Mouse (Mus musculus) CH12.LX (cell line): Measurements from ENCODE around the gene Tmem237. TPM values are rescaled to one million over a fixed set of nuclear protein-coding genes. Genes with fewer than 3 reads are reported as not detected.

Source experiments
- DNase-seq: peaks from one replicate; pipeline ENCODE4 v3.0.0-alpha.2; 2013; ENCODE audit errors: extremely low read depth
- H3K27ac ChIP-seq: 2 replicates; pipeline ENCODE4 v1.5.1; 2012; ENCODE audit warnings: low read depth, mild to moderate bottlenecking, control low read depth, moderate library complexity; ENCODE audit not compliant: insufficient read depth
- H3K27me3 ChIP-seq: replicated peaks from 2 replicates; pipeline ENCODE3; 2012; ENCODE audit warnings: inconsistent platforms
- H3K36me3 ChIP-seq, 2 experiments: replicated peaks in 1 of 2; 2 replicates each; pipeline versions ENCODE3 to v1.6.1; 2012; ENCODE audit warnings: inconsistent platforms in 1 of 2, low read length in 1 of 2, mild to moderate bottlenecking in 1 of 2, mixed read lengths in 1 of 2, moderate library complexity in 1 of 2; ENCODE audit not compliant: control insufficient read depth in 1 of 2, insufficient read depth in 1 of 2
- H3K4me1 ChIP-seq, 2 experiments: 2 replicates each; pipeline ENCODE4 v1.6.1; 2012; ENCODE audit warnings: inconsistent platforms in 1 of 2, moderate library complexity in 1 of 2; ENCODE audit not compliant: insufficient read depth in 2 of 2, control insufficient read depth in 1 of 2
- H3K4me2 ChIP-seq: 2 replicates; pipeline ENCODE4 v1.6.1; 2012; ENCODE audit warnings: low read depth, mild to moderate bottlenecking, control low read depth; ENCODE audit not compliant: poor library complexity, insufficient read depth, severe bottlenecking
- H3K4me3 ChIP-seq, 3 experiments: fragments of 150-350 bp in 1 of 3; sonication (generic) in 1 of 3; replicated peaks in 1 of 3; 2 replicates each; pipeline versions ENCODE3 to v1.5.1; 2011 to 2012; ENCODE audit warnings: low read depth in 2 of 3, low read length in 2 of 3, mild to moderate bottlenecking in 2 of 3, moderate library complexity in 2 of 3, control low read depth in 1 of 3, improper control_type of control experiment in 1 of 3, inconsistent platforms in 1 of 3, mixed read lengths in 1 of 3; ENCODE audit not compliant: poor library complexity in 1 of 3
- H3K79me2 ChIP-seq: replicated peaks from 2 replicates; pipeline ENCODE4 v1.6.1; 2012; ENCODE audit warnings: mild to moderate bottlenecking, moderate library complexity; ENCODE audit not compliant: control insufficient read depth, poor library complexity, insufficient read depth, severe bottlenecking; ENCODE audit errors: extremely low read depth
- H3K9ac ChIP-seq: 2 replicates; pipeline ENCODE4 v1.6.1; 2012; ENCODE audit warnings: low read depth, mild to moderate bottlenecking, control low read depth, moderate library complexity; ENCODE audit not compliant: insufficient read depth
- H3K9me3 ChIP-seq: replicated peaks from 2 replicates; pipeline ENCODE3; 2012; ENCODE audit warnings: low read length, inconsistent platforms, mixed read lengths
- CHD1 ChIP-seq: IDR thresholded peaks from 2 replicates; pipeline ENCODE4 v1.6.1; 2012; ENCODE audit warnings: low read depth, low read length, improper control_type of control experiment, inconsistent platforms
- EP300 ChIP-seq: IDR thresholded peaks from 2 replicates; pipeline ENCODE4 v1.6.1; 2011; ENCODE audit warnings: low read length, improper control_type of control experiment
- ETS1 ChIP-seq: conservative IDR thresholded peaks from 2 replicates; pipeline ENCODE4 v1.6.1; 2012; ENCODE audit warnings: low read depth, mild to moderate bottlenecking, inconsistent platforms, low read length, improper control_type of control experiment, moderate library complexity
- GABPA ChIP-seq: IDR thresholded peaks from 2 replicates; pipeline ENCODE4 v1.6.1; 2012; ENCODE audit warnings: low read depth, low read length, improper control_type of control experiment, inconsistent platforms; ENCODE audit not compliant: insufficient replicate concordance
- HCFC1 ChIP-seq: IDR thresholded peaks from 2 replicates; pipeline ENCODE4 v1.6.1; 2012; ENCODE audit warnings: low read depth, mild to moderate bottlenecking, inconsistent platforms, low read length, improper control_type of control experiment
- JUN ChIP-seq: IDR thresholded peaks from 2 replicates; pipeline ENCODE4 v1.6.1; 2011; ENCODE audit warnings: low read depth, mild to moderate bottlenecking, low read length, improper control_type of control experiment, moderate library complexity; ENCODE audit not compliant: insufficient read depth
- JUND ChIP-seq: conservative IDR thresholded peaks from 2 replicates; pipeline ENCODE4 v1.6.1; 2011; ENCODE audit warnings: low read depth, low read length, improper control_type of control experiment
- KAT2A ChIP-seq: IDR thresholded peaks from 2 replicates; pipeline ENCODE4 v1.6.1; 2012; ENCODE audit warnings: low read length, improper control_type of control experiment, inconsistent platforms; ENCODE audit not compliant: insufficient replicate concordance
- MAFK ChIP-seq: IDR thresholded peaks from 2 replicates; pipeline ENCODE4 v1.6.1; 2011; ENCODE audit warnings: low read length, improper control_type of control experiment; ENCODE audit not compliant: insufficient replicate concordance
- MAX ChIP-seq: IDR thresholded peaks from 2 replicates; pipeline ENCODE4 v1.6.1; 2011; ENCODE audit warnings: low read length, improper control_type of control experiment
- MAZ ChIP-seq: IDR thresholded peaks from 2 replicates; pipeline ENCODE4 v1.6.1; 2012; ENCODE audit warnings: low read depth, mild to moderate bottlenecking, inconsistent platforms, low read length, improper control_type of control experiment, moderate library complexity
- MEF2A ChIP-seq: IDR thresholded peaks from 2 replicates; pipeline ENCODE4 v1.6.1; 2014; ENCODE audit warnings: low read depth, mild to moderate bottlenecking, inconsistent platforms, low read length, improper control_type of control experiment, borderline replicate concordance
- MXI1 ChIP-seq: IDR thresholded peaks from 2 replicates; pipeline ENCODE4 v1.6.1; 2011; ENCODE audit warnings: mild to moderate bottlenecking, low read depth, low read length, improper control_type of control experiment
- MYC ChIP-seq: IDR thresholded peaks from 2 replicates; pipeline ENCODE4 v1.6.1; 2011; ENCODE audit warnings: low read depth, mild to moderate bottlenecking, improper control_type of control experiment, low read length
- POLR2AphosphoS2 ChIP-seq: IDR thresholded peaks from 2 replicates; pipeline ENCODE4 v1.6.1; 2011; ENCODE audit warnings: low read depth, low read length, improper control_type of control experiment
- RCOR1 ChIP-seq: conservative IDR thresholded peaks from 2 replicates; pipeline ENCODE4 v1.6.1; 2012; ENCODE audit warnings: low read depth, mild to moderate bottlenecking, inconsistent platforms, low read length, improper control_type of control experiment
- SIN3A ChIP-seq: IDR thresholded peaks from 2 replicates; pipeline ENCODE4 v1.6.1; 2012; ENCODE audit warnings: low read length, improper control_type of control experiment, inconsistent platforms
- UBTF ChIP-seq: IDR thresholded peaks from 2 replicates; pipeline ENCODE4 v1.6.1; 2012; ENCODE audit warnings: low read depth, mild to moderate bottlenecking, inconsistent platforms, low read length, improper control_type of control experiment, moderate library complexity
- USF1 ChIP-seq: IDR thresholded peaks from 2 replicates; pipeline ENCODE4 v1.6.1; 2014; ENCODE audit warnings: low read depth, mild to moderate bottlenecking, inconsistent platforms, low read length, improper control_type of control experiment
- ZC3H11A ChIP-seq: IDR thresholded peaks from 2 replicates; pipeline ENCODE4 v1.6.1; 2012; ENCODE audit warnings: low read depth, mild to moderate bottlenecking, inconsistent platforms, low read length, improper control_type of control experiment
- ZKSCAN1 ChIP-seq: IDR thresholded peaks from 2 replicates; pipeline ENCODE4 v1.6.1; 2012; ENCODE audit warnings: low read depth, inconsistent platforms, low read length, improper control_type of control experiment, borderline replicate concordance
- ZNF384 ChIP-seq: IDR thresholded peaks from 2 replicates; pipeline ENCODE4 v1.6.1; 2012; ENCODE audit warnings: low read depth, low read length, improper control_type of control experiment, inconsistent platforms
- dilution Hi-C: fragments of 300-500 bp; cut with MboI; formaldehyde crosslinking; loops from 2 replicates; pipeline ENCODE4 v1.14.3; 2020; ENCODE audit warnings: low sequenced_read_pairs; ENCODE audit not compliant: extremely low pct_unique_long_range_greater_than_20kb, extremely low pct_ligation_motif_present
- in situ Hi-C: fragments of 300-500 bp; cut with MboI; formaldehyde crosslinking; loops from 3 replicates; pipeline ENCODE4 v1.14.3; 2019; ENCODE audit warnings: low sequenced_read_pairs, low pct_ligation_motif_present, low pct_unique_long_range_greater_than_20kb, mixed read lengths
- polyA plus RNA-seq: library from polyadenylated mRNA; unstranded; fragments of >175 nt; gene quantifications from 2 replicates; pipeline ENCODE4 v1.2.1, GENCODE M21; 2012; ENCODE audit warnings: low read depth; ENCODE audit not compliant: insufficient read length
- total RNA-seq, 2 experiments: library from RNA; depleted of rRNA; stranded (reverse); fragments of 300-350 nt in 1 of 2; fragments of >200 nt in 1 of 2; gene quantifications; 2 replicates each; pipeline ENCODE4 v1.2.3; 2012 to 2014

Tmem237 gene
- total and polyA plus RNA-seq, 3 experiments: 4.0 to 10.3 (median 8.2) TPM

DNA sequence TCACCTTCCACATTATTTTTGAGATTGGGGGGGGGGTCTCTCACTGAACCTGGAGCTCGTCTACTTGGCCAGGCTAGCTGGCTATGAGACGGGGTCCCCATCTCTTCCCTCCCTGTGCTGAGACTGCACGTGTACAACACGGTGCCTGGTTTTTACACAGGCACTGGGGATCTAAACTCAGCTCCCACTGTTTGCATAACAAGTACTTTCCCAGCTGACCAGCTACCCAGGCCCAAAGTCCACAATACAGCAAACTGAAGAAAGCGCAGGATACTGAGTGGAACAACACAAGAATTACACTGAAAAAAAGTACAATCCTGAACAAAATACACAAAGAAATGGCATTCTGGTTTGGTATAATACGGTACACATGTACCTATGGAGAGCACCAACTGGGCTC lies 18.1 kb downstream of the Tmem237 start:
- H3K36me3 ChIP-seq: peaks cover 0 to 8% of the 10 kb centered on the region in 2 experiments
- H3K4me3 ChIP-seq: no peak overlapping the region
- no peaks in the 10 kb centered on the region for H3K27me3 ChIP-seq
- no peak for DNase-seq
- H3K27ac ChIP-seq: no peak overlapping the region
- in situ Hi-C loops: no loop called here
- H3K4me1 ChIP-seq: peaks cover 0 to 5% of the 10 kb centered on the region in 2 experiments; a peak in 1 of 4 replicates
- no peaks in the 10 kb centered on the region for H3K79me2 ChIP-seq
- dilution Hi-C loops: no loop called here
- H3K9me3 ChIP-seq: no peaks in the 10 kb centered on the region
- no peak for TF ChIP-seq USF1
- TF ChIP-seq MAFK: no peak
- no peak for TF ChIP-seq ZKSCAN1
- TF ChIP-seq MYC: no peak
- TF ChIP-seq MXI1: no peak
- TF ChIP-seq MAX: no peak
- TF ChIP-seq POLR2AphosphoS2: no peak
- no peak for TF ChIP-seq KAT2A
- no peak for TF ChIP-seq MAZ
- no peak for TF ChIP-seq HCFC1
- no peak for TF ChIP-seq GABPA
- no peak for TF ChIP-seq ZC3H11A
- no peak for TF ChIP-seq UBTF
- no peak for TF ChIP-seq JUN
- no peak for TF ChIP-seq EP300
- TF ChIP-seq MEF2A: no peak
- no peak for TF ChIP-seq ETS1
- TF ChIP-seq ZNF384: no peak
- no peak overlapping the region for H3K9ac ChIP-seq
- H3K4me2 ChIP-seq: no peak overlapping the region

DNA sequence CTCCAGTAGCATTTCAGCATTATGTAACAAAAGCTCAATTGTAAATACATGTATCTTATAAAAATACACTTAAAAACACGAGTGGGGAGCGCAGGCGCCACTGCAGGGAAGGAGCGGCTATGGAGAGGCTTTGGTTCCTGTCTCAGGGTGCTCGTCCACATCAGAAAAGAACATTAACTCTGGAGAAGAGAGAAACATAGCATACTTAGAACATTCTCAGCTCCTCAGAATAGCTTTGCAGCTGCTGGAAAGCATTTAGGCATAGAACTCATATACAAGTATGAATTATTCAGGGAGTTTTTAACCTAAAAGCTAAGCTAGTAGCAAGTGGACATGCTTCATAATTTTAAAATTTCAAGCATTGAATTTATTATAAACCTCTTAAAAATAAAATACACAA lies 19.2 kb downstream of the Tmem237 start:
- Histone ChIP-seq H3K4me3 (no peak overlapping the region), H3K4me1 (peaks cover 0 to 5% of the 10 kb centered on the region in 2 experiments; a peak in 1 of 4 replicates), H3K4me2 (no peak overlapping the region), H3K27ac (no peak overlapping the region), H3K9me3 (no peaks in the 10 kb centered on the region), H3K36me3 (peaks cover 0 to 8% of the 10 kb centered on the region in 2 experiments), H3K79me2 (no peaks in the 10 kb centered on the region), H3K9ac (no peak overlapping the region), H3K27me3 (no peaks in the 10 kb centered on the region)
- no peak for DNase-seq
- dilution Hi-C loops: no loop called here
- in situ Hi-C loops: no loop called here
- TF ChIP-seq MEF2A (no peak), MAZ (no peak), CHD1 (no peak), UBTF (no peak), SIN3A (no peak), KAT2A (no peak), RCOR1 (no peak), JUND (no peak), POLR2AphosphoS2 (no peak)
